Mouse (Mus musculus) WW6 (cell line): ENCODE results near the gene Vip.

Experiments
- DNase-seq: peaks from one replicate; pipeline ENCODE4 v3.0.0-alpha.2; 2013; ENCODE audit warnings: low read depth, low spot score

The Vip gene

DNA sequence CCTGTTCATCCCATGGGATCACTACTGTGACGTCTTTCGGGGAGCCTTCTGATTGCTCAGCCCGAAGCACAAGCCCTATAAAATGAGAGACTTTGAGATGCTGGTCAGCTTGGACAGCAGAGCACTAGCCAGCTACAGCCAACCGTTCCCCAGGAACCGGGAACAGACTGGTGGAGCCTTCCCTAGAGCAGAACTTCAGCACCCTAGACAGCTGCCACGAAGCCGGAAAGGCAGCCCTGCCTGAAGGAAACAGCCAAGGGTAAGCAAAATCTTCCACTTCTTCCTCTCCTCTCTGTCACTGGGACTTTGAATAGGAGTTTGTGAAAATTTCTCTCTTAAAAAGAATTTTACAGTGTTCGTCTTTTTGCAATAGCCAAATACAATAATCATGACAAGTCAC, at the start of gene Vip:
Vip (plus strand) TSS at position 107 of the 400 bp plus-strand sequence.
- no peak for DNase-seq

- DNase-seq = no peak
These were observed 48.0 kb upstream of the Vip start for GRCm38 (mm10) chr10:5591061-5591460.

- no peak for DNase-seq
These were observed 47.0 kb upstream of the Vip start for GRCm38 (mm10) chr10:5591996-5592395.

GRCm38 (mm10) chr10:5593464-5593863, 45.6 kb upstream of the Vip start, which contains the start of gene Myct1:
TSS of gene Myct1 (plus strand) at chr10:5593775.
- no peak for DNase-seq

GRCm38 (mm10) chr10:5594457-5594856, 44.6 kb upstream of the Vip start:
- no peak for DNase-seq

GRCm38 (mm10) chr10:5596559-5596958, 42.5 kb upstream of the Vip start:
- no peak for DNase-seq

DNA sequence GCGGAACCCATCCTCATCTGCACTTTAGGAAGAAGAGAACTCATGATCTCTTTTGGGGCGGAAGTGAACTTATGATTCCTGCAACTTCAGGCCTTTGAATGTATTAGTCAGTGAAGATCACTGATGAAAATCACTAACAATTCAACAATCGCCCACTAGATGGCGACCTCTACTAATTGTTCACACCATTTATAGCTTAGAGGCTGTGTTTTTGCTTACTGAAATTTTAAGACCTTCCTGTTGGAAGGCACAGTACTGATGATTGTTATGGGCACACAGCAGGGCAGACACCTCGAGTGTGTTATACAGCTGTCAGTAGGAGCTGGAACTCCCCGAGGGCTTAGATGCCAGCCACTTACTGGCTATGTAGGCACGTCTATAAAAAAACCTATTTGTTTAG, 38.9 kb upstream of the Vip start:
- peak; percentile 29 for DNase-seq

GRCm38 (mm10) chr10:5603512-5603911, 35.5 kb upstream of the Vip start:
- DNase-seq = no peak

GRCm38 (mm10) chr10:5604371-5604770, 34.6 kb upstream of the Vip start:
- DNase-seq = no peak

GRCm38 (mm10) chr10:5608874-5609273, 30.1 kb upstream of the Vip start:
- no peak for DNase-seq

DNA sequence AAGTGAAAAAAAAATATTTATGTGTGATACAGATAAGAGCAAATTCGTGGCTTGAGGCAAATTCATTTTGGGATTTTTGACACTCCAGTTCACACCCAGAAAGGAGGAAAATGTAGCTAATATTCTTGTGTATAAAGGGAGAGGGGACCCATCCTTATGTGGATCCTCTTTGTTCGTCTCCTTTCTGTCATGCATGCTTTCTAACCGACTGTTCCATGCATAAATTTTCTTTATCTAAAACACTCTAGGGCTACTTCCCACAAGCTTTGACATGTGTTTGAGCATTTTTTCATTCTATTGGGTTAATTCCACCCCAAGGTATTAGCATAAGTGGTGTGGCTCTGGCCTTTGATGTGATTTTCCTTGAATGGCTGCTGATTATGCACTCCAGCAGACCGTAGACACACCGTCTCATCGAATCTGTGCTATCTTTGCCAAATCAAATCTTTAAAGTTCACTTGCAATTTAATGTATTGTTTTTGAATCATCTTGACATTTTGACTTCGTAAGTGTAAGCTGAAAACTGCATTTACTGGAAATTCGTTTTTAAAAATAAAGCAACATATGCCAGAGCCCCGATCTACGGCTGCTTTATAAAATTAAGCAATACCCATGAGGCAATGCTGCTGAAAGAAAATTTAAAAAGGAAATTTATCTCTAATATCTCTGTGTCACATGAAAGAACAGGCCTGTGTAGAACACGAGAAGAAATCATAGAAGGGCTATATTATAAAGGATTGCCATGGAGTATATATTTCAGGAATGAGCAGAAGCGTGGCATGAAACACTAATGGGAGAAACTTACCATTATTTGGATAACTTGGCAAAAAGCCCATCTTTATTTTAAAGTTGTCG, 23.6 kb upstream of the Vip start:
- DNase-seq = no peak

DNA sequence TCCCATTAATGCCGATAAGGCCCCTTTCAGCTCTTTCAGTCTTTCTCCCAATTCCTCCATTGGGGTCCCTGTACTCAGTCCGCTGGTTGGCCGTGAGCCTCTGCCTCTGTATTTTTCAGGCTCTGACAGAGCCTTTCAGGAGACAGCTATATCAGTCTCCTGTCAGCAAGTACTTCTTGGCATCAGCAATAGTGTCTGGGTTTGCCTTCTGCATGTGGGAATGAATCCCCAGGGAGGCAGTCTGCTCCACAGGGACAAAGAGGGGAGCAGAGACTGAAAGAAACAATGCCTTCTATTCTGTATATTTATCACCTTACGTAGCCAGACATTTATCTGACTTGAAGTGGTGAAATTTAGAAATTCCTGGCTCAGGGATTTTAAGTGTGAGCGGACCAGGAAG, 12.8 kb upstream of the Vip start:
- DNase-seq = no peak

DNA sequence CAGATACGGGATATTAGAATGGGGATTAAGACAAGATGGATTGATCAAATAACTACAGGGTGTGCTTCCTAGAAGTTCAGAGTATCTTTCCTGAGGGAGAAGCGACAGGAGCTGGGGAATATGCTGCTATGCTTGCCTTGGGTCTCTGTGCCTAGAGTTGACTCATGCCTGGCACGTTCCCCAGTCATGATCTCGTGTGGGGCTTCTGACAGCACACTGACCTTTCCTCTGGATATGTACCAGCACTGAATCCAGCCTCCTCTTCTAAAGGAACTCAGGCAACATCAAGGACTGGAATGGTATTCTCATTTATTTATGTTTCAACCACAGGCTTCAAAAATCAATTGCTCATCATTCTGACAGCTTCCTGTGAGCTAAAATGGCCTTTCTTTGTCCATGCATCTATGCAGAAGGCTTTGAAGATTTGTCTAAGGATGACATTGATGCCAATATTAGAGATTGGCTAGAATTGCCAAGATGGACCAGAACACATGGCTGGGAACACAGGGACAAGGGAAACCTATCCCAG, 5.3 kb upstream of the Vip start:
- no peak for DNase-seq

DNA sequence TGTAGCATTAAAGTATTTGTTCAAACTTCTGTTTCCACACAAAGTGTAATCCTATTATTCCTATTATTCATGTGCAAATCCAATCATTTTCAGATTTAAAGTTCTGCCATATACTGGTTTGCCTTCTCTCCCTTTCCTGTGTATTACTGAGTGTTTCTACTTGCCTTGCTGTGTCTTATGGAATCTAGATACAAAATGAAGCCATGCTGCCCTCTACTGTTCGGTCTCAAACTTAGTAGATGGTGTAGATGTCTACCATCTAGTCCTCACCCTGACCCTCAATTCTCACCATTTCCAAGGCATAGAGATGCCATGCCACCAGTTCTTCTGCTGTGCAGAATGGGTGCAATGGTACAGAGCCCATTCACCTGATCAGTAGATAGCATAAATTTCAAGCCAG, 4.7 kb upstream of the Vip start:
- DNase-seq = no peak

GRCm38 (mm10) chr10:5637322-5637721, 1.7 kb upstream of the Vip start:
- DNase-seq = no peak

- DNase-seq = no peak
These were observed 42.3 kb downstream of the Vip start for GRCm38 (mm10) chr10:5681275-5681674.

DNA sequence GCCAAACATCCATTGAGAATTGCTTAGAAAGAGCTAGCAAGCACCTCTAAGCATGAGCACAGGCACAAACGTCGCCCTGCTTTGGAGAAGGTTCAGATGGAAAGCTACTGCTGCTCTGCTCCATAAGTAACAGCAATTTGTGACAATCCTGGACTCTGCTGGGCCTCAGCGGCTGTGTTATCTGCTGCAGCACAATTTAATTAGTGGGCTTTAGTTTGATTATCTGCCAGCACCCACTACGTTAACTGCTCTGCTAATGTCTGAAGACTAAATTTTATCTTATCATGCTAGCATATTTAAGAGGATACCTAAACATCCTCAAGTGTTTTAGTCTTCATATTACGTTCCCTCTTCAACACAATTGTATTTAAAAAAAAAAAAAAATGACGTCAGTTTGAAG, 46.6 kb downstream of the Vip start:
- DNase-seq = no peak

- no peak for DNase-seq
These were observed 55.3 kb downstream of the Vip start for GRCm38 (mm10) chr10:5694351-5694750.
